Comparison of ENCODE assay signal across 20 mouse cellular contexts in the genomic region with DNA sequence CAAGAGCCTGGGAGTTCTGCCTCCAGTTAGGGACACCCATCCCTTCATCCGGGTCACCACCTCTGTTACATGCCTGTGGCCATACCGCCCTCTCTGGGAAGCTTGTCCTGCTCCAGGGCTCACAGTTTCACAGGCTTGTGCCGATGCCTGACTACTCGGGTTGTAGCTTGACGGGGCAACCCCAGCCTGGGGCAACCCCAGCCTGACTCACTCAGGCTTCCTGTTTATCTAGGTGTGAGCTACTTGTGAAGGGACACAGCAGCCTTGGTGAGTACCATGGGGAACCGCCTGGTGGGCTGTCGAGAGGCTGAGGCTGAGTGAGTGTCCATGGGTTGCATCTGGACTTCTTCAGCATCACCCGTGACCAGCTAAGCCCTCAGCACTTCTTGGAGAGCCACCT. TPM values are rescaled to one million over a fixed set of nuclear protein-coding genes. Genes with fewer than 3 reads are reported as not detected.
"Had no signal": no experiment of that assay in that cellular context is flagged by ENCODE, and none has a peak within 500 bp of the region (broad histone marks: within the 10 kb centered on the region; RNA-seq: fewer than 3 reads in every experiment).

No protein-coding gene starts in this region.

- H3K9ac ChIP-seq: limb, embryonic 13.5 days; liver, embryonic 14.5 days; midbrain, embryonic 13.5 days; neural tube, embryonic 12.5 days; stomach, embryonic 15.5 days had no signal

- H3K4me1 ChIP-seq: limb, embryonic 13.5 days; midbrain, embryonic 13.5 days; neural tube, embryonic 12.5 days; stomach, embryonic 15.5 days had no signal

- H3K27ac ChIP-seq: layer of hippocampus, adult 2 months; limb, embryonic 13.5 days; liver, embryonic 14.5 days; midbrain, embryonic 13.5 days; neural tube, embryonic 12.5 days; stomach, embryonic 15.5 days had no signal

- H3K4me2 ChIP-seq: limb, embryonic 13.5 days; midbrain, embryonic 13.5 days; neural tube, embryonic 12.5 days; stomach, embryonic 15.5 days had no signal

- H3K9me3 ChIP-seq: limb, embryonic 13.5 days; midbrain, embryonic 13.5 days; stomach, embryonic 15.5 days had no signal

- H3K4me3 ChIP-seq: layer of hippocampus, adult 2 months; limb, embryonic 13.5 days; midbrain, embryonic 13.5 days; myocyte; neural tube, embryonic 12.5 days; stomach, embryonic 15.5 days had no signal

- H3K27me3 ChIP-seq: limb, embryonic 13.5 days; midbrain, embryonic 13.5 days; neural tube, embryonic 12.5 days; stomach, embryonic 15.5 days had no signal

- ATAC-seq: midbrain, embryonic 13.5 days had no signal

- H3K36me3 ChIP-seq: limb, embryonic 13.5 days; midbrain, embryonic 13.5 days; neural tube, embryonic 12.5 days; stomach, embryonic 15.5 days had no signal

- DNase-seq: kidney, adult 18-20 months; kidney, postnatal 10 days; kidney, postnatal 4 days; left cerebral cortex, postnatal 4 days; lung, adult 18-20 months; retina, postnatal 1 day; right cerebral cortex, postnatal 4 days; spleen, adult 18-20 months; thymus, adult 2 months; thymus, postnatal 25 days had no signal

RNA-seq across cellular contexts. Expression of gene Rasl11a, which starts 12.7 kb away (rescaled TPM):
- total RNA-seq: liver, adult 2 months; megakaryocyte-erythroid progenitor cell, adult 5-6 weeks; neutrophil, adult 5-6 weeks had no signal
